In the genomic region with DNA sequence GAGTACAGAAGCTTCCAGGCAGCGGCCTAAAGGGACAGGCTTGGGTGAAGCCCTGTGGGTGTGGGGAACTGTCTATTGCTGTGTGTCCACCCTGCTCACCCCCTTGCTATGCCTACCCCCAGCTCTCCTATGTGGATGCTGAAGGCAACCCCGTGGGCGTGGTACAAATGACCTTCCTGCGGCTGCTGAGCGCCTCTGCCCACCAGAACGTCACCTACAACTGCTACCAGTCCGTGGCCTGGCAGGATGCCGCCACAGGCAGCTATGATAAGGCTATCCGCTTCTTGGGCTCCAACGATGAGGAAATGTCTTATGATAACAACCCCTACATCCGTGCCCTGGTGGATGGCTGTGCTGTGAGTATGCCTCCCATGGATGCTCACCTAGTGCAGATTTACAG, we compare ENCODE assay signal across 22 mouse cellular contexts. TPM values are rescaled to one million over a fixed set of nuclear protein-coding genes. Genes with fewer than 3 reads are reported as not detected.
DNase-seq lines count a peak whose midpoint lies in the region; ATAC-seq lines count a peak whose summit lies in the region.
"Had no signal": no experiment of that assay in that cellular context is flagged by ENCODE, and none has a peak within 500 bp of the region (broad histone marks: within the 10 kb centered on the region; RNA-seq: fewer than 3 reads in every experiment).

No protein-coding gene starts in this region.

- intact Hi-C loops in heart, postnatal 25 days (cut with DNase I): no loop called here

- no peaks in the 10 kb centered on the region for H3K9me3 ChIP-seq in heart, embryonic 14.5 days (ENCODE audit: control insufficient read depth, low read length)
- no peaks in the 10 kb centered on the region for H3K9me3 ChIP-seq in kidney, embryonic 15.5 days (replicated peaks)
- H3K9me3 ChIP-seq: forebrain, embryonic 15.5 days had no signal

- peaks cover 77% of the 10 kb centered on the region for H3K36me3 ChIP-seq in heart, embryonic 14.5 days (ENCODE audit: control insufficient read depth, insufficient read depth, low read length)
- peaks cover 52% of the 10 kb centered on the region for H3K36me3 ChIP-seq in kidney, embryonic 15.5 days
- H3K36me3 ChIP-seq: forebrain, embryonic 15.5 days had no signal

- no peak overlapping the region for H3K9ac ChIP-seq in heart, embryonic 14.5 days (ENCODE audit: low read length)
- H3K9ac ChIP-seq in kidney, embryonic 15.5 days: no peak overlapping the region
- H3K9ac ChIP-seq: forebrain, embryonic 15.5 days had no signal

- WGBS in heart, embryonic 14.5 days: 74% methylated on average over 11 of the region's 11 CpGs
- whole genome bisulfite sequencing in kidney, embryonic 15.5 days: 83% methylated on average over 11 of the region's 11 CpGs

- no peaks in the 10 kb centered on the region for H3K27me3 ChIP-seq in heart, embryonic 14.5 days (ENCODE audit: control insufficient read depth, insufficient read depth, low read length)
- H3K27me3 ChIP-seq in kidney, embryonic 15.5 days: no peaks in the 10 kb centered on the region
- H3K27me3 ChIP-seq: forebrain, embryonic 15.5 days had no signal

- H3K4me1 ChIP-seq in heart, embryonic 14.5 days (ENCODE audit: control insufficient read depth in 2 of 2, insufficient read depth in 2 of 2, low read length in 2 of 2): peaks cover 2% of the 10 kb centered on the region in 2 experiments; a peak in 2 of 4 replicates
- 0 out of 2 replicates have a peak, but pooled peaks cover 5% of the 10 kb centered on the region for H3K4me1 ChIP-seq in kidney, embryonic 15.5 days

- H3K27ac ChIP-seq in heart, embryonic 14.5 days (replicated peaks in 1 of 2; ENCODE audit: control insufficient read depth in 1 of 2, insufficient read depth in 1 of 2, low read depth in 2 of 2, low read length in 2 of 2): no peak overlapping the region
- H3K27ac ChIP-seq in kidney, embryonic 15.5 days: no peak overlapping the region
- H3K27ac ChIP-seq: forebrain, embryonic 15.5 days had no signal

- ATAC-seq in heart, embryonic 14.5 days (ENCODE audit: insufficient number of reproducible peaks, insufficient read depth, low FRiP score, low read depth): 0 out of 2 replicates have a peak, but pooled peaks have one; percentile 45
- peak; percentile 71 for ATAC-seq in megakaryocyte progenitor cell, adult 5-6 weeks (replicated peaks; ENCODE audit: poor library complexity)
- no peak for ATAC-seq in kidney, embryonic 15.5 days (replicated peaks; ENCODE audit: low FRiP score)
- ATAC-seq: forebrain, embryonic 15.5 days had no signal

- H3K4me2 ChIP-seq in heart, embryonic 14.5 days (ENCODE audit: low read length): no peak overlapping the region
- no peak overlapping the region for H3K4me2 ChIP-seq in kidney, embryonic 15.5 days
- H3K4me2 ChIP-seq: forebrain, embryonic 15.5 days had no signal

- no peak overlapping the region for H3K4me3 ChIP-seq in heart, embryonic 14.5 days (ENCODE audit: control insufficient read depth in 1 of 2, insufficient read depth in 1 of 2, low read depth in 1 of 2, low read length in 2 of 2)
- no peak overlapping the region for H3K4me3 ChIP-seq in kidney, embryonic 15.5 days (replicated peaks)
- H3K4me3 ChIP-seq: forebrain, embryonic 15.5 days had no signal

- DNase-seq in heart, postnatal 25 days (ENCODE audit: low spot score): no peak
- DNase-seq in MEL-GATA-1-ER (ENCODE audit: extremely low read depth, low read depth) (peak; percentile 76), liver (peak; percentile 72)
- no peak for DNase-seq in kidney, postnatal 36 days
- no peak for DNase-seq in layer of hippocampus, adult 9-10 months (ENCODE audit: low spot score)
- DNase-seq: cerebellum, adult 9-10 months; embryo, embryonic 11 days; heart, adult 18-20 months; heart, postnatal 14 days; kidney, adult 9 months; lung, adult 18-20 months; lung, postnatal 36 days; midbrain, embryonic 14.5 days; right cerebral cortex, postnatal 25 days; thymus, postnatal 14 days had no signal

RNA-seq across cellular contexts. Expression of a gene that starts 52.2 kb away (rescaled TPM):
- polyA plus RNA-seq in heart, embryonic 14.5 days (2014; fragmentation: Nextera tagmentation; extraction: Ambion mirVana): 0.28 TPM in 1 of 2 replicates, not detected in the other
- not detected for total RNA-seq in heart, postnatal 25 days (2021)
- 149 and 237 TPM in 2 replicates for total RNA-seq in megakaryocyte progenitor cell, adult 5-6 weeks (2015)
- total RNA-seq in megakaryocyte progenitor cell, adult 5-6 weeks (2017): 92.7 and 139 TPM in 2 replicates
- polyA plus RNA-seq in kidney, embryonic 15.5 days (2015; fragmentation: Nextera tagmentation; extraction: Ambion mirVana): 0.60 and 1.2 TPM in 2 replicates
- total RNA-seq: gastrocnemius, adult 18-20 months; heart, adult 18-20 months; heart, postnatal 14 days; layer of hippocampus, adult 18-20 months; left cerebral cortex, postnatal 14 days had no signal
- polyA plus RNA-seq: midbrain, embryonic 14.5 days had no signal

Comparison
In these comparisons a context has a peak if more than half of its experiments do, and no peak if none do; other contexts are left out.
1. DNase-seq: peak in MEL-GATA-1-ER (single experiment) and liver (single experiment); none in heart, postnatal 25 days (single experiment), kidney, postnatal 36 days (0 of 2) and layer of hippocampus, adult 9-10 months (single experiment).
2. RNA of a gene that starts 52.2 kb away (total RNA-seq): 92.7 to 237 TPM in megakaryocyte progenitor cell, adult 5-6 weeks; not detected in heart, postnatal 25 days; every median in the first group is over 10 times any median in the second.